Mouse (Mus musculus) thymus, postnatal 0 days (tissue): Measurements from ENCODE around the gene Slx1b. TPM values are rescaled to one million over a fixed set of nuclear protein-coding genes. Genes with fewer than 3 reads are reported as not detected.

Experiments used
- DNase-seq: peaks from one replicate; pipeline ENCODE4 v3.0.0-alpha.2; 2015; ENCODE audit warnings: low spot score
- polyA plus RNA-seq: library from polyadenylated mRNA; unstranded; fragments of >200 nt; fragmentation: Nextera tagmentation; extraction: Ambion mirVana; gene quantifications from 2 replicates; pipeline ENCODE4 v1.2.1, GENCODE M21; 2015

Gene Slx1b
- polyA plus RNA-seq, 1 experiment from 2014 or later = 7.6 TPM

DNA sequence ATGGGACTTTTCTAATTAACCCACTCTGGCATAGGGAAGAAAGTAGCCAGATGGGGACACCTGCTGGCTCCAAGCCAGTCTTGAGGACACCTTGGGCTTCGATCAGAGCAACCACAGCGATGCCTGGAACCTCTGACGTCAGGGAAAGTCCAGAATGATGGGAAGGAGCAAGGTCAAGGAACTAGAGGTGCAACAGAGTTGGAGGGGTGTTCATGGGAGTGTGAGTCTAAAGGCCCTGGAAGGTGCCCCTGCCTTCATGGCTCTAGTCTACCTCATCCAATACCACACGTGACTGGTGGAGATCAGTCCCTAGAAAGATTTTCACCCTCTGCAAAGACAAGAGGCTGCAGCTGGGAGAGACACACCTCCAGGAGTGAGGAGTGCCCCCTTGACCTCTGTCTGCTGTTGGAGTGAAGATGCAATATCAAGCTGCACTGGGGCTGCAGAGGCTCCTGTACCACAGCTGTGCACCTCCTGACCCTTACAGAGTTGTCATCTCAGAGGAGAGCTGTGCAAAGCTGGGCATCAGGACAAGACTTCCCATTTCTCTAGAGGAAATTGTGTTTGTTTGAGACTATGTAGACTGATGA is 18.9 kb downstream of the Slx1b start:
- no peak for DNase-seq

DNA sequence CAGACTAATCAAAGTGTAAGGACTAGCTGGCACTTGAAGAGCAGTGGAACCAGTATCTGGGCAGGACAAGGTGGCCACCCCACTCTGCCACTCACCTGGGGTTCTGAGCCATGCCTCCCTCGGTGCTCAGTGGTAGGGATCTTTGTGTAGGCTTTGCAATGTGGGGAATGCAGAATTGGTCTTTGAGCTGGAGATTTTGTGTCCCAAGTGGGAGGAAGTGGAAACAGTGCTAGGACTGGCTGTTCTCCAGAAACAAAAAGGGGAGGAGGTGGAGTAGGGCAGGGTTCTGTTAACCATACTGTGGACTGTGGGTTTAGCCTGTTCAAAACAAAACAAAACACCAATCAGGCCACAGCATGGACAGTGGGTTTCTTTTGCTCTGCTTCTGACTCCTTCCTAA is 19.4 kb downstream of the Slx1b start, which contains the start of gene Sult1a1:
TSS of gene Sult1a1 (minus strand) at position 226 of the 400 bp plus-strand sequence.
- no peak for DNase-seq

DNA sequence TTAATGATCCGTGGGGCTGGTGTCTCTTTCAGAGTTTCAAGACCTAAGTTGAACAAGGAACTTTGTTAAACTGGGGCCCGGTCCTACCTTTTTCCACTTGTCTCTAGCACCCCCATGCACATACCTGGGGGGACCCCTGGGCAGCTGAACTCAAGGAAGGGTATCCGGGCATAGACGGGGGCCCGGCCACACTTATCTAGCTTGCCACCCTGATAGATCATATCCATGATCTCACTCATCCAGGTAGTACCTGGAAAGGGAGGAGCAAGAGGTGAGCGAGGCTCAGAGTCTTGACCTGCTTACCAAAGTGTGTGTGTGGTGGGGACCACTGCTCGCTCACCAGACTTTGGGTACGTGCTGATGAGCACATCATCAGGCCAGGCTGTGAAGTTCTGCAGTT is 20.5 kb downstream of the Slx1b start:
- DNase-seq = no peak

DNA sequence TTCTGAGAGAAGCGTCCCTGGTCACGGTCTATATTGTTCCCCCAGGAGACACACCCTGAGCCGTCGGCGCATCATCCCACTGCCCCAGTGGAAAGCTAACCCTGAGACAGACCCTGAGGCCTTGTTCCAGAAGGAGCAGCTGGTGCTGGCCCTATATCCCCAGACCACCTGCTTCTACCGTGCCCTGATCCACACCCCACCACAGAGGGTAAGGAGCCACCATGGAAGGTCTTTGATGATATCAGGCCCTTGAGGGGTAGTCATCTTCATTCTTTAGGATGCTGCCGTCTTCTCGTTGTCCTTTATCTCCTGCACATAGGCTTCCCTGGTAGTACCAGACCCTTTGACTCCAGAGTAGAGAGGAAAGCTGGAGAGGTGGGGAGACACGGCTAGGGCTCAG is 23.5 kb downstream of the Slx1b start:
- DNase-seq = no peak

DNA sequence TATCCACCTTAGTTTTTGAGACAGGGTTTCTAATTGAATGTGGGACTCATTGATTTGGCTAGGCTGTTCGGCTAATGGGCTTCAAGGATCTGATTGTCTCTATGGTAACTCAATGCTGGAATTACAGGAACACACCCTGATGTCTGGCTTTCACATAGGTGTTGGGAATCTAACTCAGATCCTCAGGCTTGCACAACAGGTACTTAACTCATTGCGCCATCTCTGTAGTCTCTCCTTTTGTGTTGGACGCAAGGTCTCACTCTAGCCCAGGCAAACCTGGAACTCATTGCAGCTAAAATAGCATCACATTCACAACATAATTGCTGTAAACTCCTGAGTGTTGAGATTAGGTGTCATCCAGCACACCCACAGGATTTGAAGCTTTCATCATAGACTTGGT is 25.4 kb downstream of the Slx1b start:
- no peak for DNase-seq

DNA sequence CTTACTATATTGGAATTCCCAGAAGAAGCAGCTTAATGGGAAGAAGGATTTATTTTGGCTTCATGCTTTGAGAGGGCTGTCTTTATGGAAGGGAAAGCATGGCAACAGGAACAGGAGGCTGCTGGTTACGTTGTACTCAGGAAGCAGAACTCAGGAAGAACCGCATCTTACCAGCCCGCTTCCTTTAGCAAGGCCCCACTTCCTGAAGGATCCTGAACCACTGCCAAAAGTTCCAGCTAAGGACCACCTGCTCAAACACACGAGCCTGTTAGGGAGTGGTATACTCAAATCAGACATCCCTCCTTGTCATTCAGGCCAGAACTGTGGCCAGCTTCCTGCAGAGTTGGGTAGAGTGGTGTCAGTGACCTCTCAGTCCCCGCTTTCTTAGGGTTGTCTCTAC is 27.1 kb downstream of the Slx1b start:
- no peak for DNase-seq

DNA sequence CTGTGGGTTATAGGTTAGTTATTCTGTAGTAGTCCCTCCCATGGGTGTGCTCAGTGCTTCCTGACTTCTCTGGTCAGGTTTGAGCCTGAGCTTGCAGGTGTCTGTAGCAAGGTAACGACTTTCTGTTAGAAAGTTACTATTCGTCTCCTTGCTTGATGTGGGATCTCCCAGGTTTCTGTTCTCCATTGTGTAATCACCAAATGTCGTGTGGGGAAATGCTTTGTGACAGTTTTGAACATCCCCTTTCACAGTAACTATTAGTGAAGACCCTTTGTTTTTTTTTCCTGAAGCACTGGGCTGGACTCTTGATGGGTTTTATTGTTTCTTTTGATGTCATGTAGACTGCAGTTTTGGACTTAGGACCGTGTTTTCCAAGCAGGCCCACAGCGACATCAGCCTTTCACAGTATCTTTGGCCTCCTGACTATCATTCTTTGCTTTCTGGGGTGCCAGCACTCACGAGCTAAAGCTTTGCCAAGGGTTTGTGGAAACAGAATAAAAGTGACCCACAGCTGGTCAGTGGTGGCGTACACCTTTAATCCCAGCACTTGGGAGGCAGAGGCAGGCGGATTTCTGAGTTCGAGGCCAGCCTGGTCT is 28.0 kb downstream of the Slx1b start:
- DNase-seq = no peak

DNA sequence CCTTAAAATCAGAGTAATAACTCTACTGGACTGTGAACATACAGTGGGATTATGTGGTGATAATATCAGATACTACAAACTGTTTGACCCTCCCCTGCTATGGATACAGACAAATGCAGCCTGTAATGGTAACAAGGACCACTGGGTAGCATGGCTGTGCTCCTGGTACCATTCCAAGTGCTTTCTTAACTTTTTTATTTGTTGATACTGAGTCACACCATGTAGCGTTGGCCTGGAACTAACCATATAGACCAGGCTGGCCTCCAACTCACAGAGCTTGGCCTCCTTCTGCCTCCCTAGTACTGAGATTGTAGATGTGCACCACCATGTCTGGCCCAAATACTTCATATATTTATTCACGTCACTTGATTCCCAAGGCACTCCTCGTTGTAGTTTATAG is 30.3 kb downstream of the Slx1b start:
- DNase-seq = no peak

DNA sequence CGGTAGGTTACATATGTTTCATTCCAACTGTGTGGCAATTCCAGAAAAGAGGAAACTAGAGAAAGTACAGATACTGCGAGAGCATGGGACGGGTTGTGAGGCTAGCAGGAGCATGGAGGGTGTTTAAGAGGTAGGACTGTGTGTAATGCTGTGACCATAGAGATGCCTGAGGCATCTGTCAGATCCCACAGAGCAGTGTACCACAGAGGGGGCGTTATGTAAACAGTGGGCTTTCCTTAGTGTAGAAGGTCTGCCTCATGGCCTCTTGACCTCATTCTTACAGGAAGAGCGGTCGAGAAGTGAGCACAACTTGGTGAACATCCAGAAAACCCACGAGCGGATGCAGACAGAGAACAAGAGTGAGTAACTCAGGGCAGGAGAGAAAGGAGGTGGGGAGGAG is 31.9 kb downstream of the Slx1b start:
- DNase-seq = no peak

DNA sequence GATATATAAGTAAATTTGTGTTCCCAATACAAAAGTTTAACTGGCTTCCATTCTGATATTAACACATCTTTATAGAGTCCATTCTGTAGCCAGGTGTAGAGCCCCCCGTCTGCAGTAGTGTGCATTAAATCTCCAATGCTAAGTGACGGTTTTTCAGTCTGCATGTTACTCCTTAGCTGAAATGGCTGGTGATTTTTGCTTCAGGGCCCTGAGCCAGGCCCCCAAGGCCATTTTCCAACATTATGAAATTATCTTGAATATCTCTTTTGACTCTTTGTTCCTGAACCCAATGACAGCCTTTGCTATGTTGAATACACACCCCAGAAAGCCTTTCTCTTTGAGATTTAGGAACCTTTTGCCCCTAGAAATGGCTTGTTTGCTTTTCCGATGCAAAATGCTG is 35.8 kb downstream of the Slx1b start:
- DNase-seq = no peak

DNA sequence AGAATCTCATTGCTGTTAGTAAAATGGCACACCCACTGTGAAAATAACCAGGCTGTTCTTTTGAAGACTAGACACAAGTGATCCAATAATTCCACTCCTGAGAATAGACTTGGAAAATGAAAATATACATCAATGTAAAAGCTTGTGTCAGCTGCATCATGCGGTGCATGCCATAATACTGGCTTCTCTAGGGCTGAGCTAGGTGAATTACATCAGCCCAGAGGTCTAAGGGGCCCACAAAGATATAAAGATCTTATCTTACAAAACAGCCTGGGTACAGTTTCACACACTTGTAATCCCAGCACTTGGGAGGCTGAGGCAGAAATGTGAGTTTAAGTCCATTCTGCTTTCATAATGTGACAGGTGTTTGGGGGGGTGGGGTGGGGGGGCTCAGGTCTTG is 38.1 kb downstream of the Slx1b start:
- no peak for DNase-seq

DNA sequence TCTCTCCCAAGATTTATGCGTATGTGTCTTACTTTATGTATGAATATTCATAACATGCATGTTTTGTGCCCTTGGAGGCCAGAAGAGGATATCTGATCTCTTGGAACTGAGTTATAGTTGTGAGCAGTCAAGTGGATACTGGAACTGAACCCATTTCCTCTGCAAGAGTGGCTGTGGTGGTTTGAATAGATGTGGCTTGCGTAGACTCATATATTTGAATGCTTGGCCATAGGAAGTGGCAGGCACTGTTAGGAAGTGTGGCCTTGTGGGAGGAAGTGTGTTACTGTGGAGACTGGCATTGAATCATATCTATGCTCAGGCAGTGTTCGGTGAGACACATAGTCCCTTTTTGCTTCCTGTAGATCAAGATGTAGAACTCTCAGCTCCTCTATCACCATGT is 39.9 kb downstream of the Slx1b start:
- DNase-seq = peak; percentile 50

DNA sequence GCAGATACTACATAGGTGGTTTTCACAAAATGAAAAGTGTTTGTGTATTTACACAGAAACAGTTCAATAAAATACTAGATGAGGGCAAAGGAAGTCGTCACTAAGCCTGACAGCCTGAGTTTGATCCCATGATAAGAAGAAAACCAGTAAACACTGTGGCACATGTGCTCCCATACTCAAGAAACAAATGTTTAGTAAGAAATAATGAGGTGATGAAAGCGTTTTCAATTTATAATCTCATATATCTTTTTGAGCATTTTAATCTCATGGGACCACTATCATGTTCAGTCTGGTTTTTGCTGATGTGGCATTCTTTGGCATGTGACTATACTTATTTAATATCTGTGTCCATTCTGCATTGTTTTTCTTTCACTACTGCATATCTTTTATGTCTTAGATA is 41.6 kb downstream of the Slx1b start:
- peak; percentile 29 for DNase-seq

DNA sequence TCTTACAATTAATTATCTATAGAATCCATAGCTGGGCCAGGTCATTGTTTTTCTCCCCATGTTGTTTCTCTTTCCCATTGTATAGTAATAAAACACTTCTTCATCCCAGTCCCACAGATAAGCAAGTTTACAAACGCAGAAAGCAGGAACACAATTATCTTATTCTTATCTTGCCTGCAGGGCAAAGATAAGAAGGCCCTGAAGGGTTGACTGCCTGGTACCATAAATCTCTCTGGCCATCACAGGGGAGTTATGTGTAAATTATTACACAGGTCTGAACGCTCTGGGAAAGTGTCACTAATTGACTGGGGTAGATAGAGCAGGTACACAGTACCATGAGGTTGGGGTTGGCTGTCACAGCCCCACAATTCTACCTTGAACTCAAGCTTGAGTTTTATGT is 44.7 kb downstream of the Slx1b start:
- DNase-seq = no peak

DNA sequence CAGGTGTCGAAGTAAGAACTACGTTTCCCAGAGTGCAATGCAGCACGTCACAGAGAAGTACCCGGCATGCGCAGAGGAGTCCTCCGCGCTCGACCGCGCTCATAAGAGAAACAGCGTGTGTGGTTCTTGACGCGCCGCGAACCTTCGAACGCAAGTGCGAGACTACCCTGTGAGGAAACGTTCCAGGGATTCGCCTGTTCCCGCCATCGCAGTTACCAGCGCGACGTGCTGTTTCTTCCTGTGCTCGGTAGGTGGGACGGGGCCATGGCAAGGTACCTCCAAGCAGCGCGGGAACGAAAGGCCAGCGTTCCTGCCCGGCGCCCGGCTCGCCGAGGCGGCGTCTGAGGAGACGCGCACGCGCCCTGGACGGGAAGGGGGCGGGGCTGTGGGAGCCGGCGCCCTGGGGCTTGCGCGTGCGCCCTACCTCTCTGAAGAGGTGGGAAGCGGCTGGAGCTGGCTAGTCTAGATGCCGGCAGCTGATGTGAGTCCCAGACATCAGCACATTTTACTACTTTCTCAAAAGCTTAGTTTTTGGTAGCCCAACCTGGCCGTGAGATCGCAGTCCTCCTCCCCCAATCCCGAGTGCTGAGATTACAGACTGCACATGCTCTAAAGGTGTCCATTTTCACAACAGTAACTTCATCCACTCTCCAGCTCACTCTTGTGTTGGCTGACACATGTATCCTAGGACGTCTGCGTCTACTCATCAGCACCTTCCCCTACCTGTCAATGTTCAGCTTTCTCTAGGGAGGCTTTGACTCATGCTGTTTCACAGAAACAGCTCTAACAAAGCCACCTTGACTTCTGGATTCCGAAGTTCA is 46.1 kb downstream of the Slx1b start, which contains the start of gene Sgf29:
TSS of gene Sgf29 (plus strand) at position 79 of the 821 bp plus-strand sequence.
- DNase-seq = peak; percentile 93

DNA sequence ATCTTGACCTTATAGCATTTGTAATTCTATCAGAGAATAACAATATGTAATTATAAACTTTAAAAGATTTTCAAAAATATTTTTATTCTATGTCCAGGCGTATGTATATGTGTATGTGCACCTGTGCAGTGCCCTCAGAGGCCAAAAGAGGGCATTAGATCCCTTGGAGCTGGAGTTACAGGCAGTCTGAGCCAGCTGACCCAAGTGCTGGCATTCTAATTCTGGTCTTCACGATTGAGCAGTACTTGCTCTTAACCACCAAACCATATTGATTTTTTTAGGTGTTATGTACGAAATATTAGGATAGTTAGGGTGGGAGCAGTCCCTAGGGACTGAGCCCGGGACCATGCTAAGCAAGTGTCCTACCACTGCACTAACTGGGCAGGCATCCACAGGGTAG is 47.1 kb downstream of the Slx1b start:
- DNase-seq = no peak

DNA sequence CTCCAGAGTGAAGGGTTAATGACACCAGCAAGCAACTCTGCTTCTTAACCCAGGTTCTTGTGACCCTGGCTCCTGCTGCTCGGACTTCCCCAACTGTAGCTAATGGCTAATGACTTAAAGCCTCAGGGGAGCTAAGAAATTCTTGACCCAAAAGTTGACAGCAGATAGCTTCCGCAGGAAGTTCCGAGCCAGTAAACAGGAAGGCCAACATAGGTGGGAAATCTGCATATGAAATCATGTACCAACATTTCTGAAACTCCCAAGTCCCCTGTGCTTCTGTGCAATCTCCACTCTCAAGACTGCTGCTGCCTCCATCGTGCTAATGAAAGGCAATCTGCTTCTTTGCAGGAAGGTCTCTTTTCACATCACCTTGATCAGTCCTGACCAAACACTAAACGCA is 49.9 kb downstream of the Slx1b start:
- DNase-seq = no peak

DNA sequence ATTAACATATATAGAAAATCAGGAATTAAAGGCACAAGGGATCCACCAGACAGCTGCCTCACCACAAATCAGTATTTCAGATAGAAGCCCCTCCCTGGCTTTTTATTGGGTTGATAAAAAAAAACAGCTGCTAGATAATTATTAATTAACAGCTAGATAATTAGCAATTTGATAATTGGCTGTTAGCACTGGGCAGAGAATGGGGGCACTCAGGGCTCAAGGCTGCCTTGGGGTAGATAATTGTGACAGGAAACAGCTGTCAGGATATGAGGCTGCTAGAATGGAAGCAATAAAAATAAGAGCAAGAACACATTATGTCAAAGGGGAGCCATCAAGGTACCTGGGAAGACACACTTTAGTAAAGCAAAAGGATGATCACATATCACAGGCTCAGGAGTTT is 50.7 kb downstream of the Slx1b start:
- DNase-seq = no peak

DNA sequence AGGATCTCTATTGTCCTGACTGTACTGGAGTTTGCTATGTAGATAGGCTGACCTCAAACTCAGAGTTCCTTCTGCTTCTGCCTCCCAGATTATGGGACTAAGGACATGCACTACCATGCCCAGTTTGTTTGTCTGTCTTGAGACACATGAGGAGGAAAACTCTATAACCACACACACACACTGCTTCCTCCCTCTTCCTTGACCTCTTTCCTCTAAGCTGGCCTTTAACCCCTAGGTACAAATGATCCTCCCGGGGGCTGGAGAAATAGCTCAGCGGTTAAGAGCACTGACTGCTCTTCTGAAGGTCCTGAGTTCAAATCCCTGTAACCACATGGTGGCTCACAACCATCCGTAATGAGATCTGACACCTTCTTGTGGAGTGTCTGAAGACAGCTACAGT is 51.2 kb downstream of the Slx1b start:
- DNase-seq = no peak

DNA sequence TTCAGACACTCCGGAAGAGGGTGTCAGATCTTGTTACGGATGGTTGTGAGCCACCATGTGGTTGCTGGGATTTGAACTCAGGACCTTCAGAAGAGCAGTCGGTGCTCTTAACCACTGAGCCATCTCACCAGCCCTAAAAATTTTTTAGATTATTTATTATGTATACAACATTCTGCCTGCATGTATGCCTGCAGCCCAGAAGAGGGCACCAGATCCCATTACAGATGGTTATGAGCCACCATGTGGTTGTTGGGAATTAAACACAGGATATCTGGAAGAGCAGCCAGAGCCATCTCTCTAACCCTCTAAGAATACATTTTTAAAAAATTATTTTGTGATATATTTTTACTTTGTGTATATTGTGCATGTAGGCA is 52.4 kb downstream of the Slx1b start:
- peak; percentile 57 for DNase-seq

DNA sequence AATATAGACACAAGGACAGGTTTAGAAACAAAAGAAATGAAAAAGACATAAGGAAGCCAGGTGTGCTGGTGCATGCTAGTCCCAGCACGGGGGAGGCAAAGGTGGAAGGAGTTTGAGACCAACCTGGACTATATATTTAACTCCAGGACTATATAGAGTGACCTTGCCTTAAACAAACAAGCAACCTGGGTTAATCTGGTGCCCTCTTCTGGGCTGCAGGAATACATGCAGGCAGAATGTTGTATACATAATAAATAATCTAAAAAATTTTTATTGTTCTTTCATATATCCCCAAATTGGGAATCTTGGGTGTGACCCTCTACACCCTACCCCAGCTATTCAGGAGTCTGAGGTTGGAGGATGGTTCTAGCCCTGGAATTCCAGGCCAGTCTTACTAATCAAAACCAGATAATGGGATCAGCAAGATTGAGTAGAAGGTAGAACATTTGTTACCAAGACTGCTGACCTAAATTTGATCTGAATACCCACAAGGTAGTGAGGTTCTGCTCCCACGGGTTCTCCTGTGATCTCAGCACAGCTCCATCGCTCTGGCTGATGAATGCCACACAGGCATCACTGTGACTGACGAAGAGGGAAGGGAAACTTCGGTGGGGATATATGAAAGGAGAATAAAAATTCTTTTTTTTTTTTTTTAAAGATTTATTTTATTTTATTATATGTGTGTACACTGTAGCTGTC is 52.9 kb downstream of the Slx1b start:
- DNase-seq = no peak
